Mouse (Mus musculus) WW6 (cell line): ENCODE results near the gene 4930535I16Rik.

Experiments
- DNase-seq: peaks from one replicate; pipeline ENCODE4 v3.0.0-alpha.2; 2013; ENCODE audit warnings: low read depth, low spot score

Gene 4930535I16Rik

GRCm38 (mm10) chr4:123905126-123905668 is 12.6 kb downstream of the 4930535I16Rik start:
- DNase-seq, result no peak

GRCm38 (mm10) chr4:123904333-123905125 is 13.3 kb downstream of the 4930535I16Rik start, which contains the start of gene Mycbp:
TSS of gene Mycbp (plus strand) at chr4:123904832.
- peak; percentile 96 for DNase-seq

- DNase-seq, result no peak
Observed at GRCm38 (mm10) chr4:123903432-123903831, 14.4 kb downstream of the 4930535I16Rik start.

- no peak for DNase-seq
Observed at GRCm38 (mm10) chr4:123898696-123899095, 19.1 kb downstream of the 4930535I16Rik start.

- DNase-seq, result no peak
Observed at GRCm38 (mm10) chr4:123894295-123894694, 23.5 kb downstream of the 4930535I16Rik start.

GRCm38 (mm10) chr4:123893726-123894125 is 24.1 kb downstream of the 4930535I16Rik start:
- no peak for DNase-seq
